Mouse (Mus musculus) embryonic facial prominence, embryonic 13.5 days (tissue): ENCODE measurements around the gene Dcdc2c. TPM values are rescaled to one million over a fixed set of nuclear protein-coding genes. Genes with fewer than 3 reads are reported as not detected.

Experiments
- ATAC-seq: fragments of 200-750 bp; cut with Nextera tagmentation; 2 replicates; pipeline ENCODE4 v1.8.0; 2017; ENCODE audit warnings: low read depth; ENCODE audit not compliant: insufficient number of reproducible peaks, insufficient read depth, low FRiP score, low TSS enrichment
- H3K27ac ChIP-seq: fragments of 300-500 bp; sonication (generic); 2 replicates; pipeline ENCODE4 v1.5.1; 2015; ENCODE audit warnings: moderate library complexity, mild to moderate bottlenecking, inconsistent platforms
- H3K27me3 ChIP-seq: fragments of 300-500 bp; sonication (generic); 2 replicates; pipeline ENCODE4 v1.6.1; 2015; ENCODE audit warnings: mild to moderate bottlenecking, inconsistent platforms
- H3K36me3 ChIP-seq: fragments of 300-500 bp; sonication (generic); 2 replicates; pipeline ENCODE4 v1.6.1; 2015; ENCODE audit warnings: mild to moderate bottlenecking, inconsistent platforms
- H3K4me1 ChIP-seq: fragments of 300-500 bp; sonication (generic); 2 replicates; pipeline ENCODE4 v1.6.1; 2015; ENCODE audit warnings: inconsistent platforms
- H3K4me2 ChIP-seq: fragments of 300-500 bp; sonication (generic); 2 replicates; pipeline ENCODE4 v1.6.1; 2015; ENCODE audit warnings: moderate library complexity, mild to moderate bottlenecking, inconsistent platforms
- H3K4me3 ChIP-seq: fragments of 300-500 bp; sonication (generic); 2 replicates; pipeline ENCODE4 v1.5.1; 2015; ENCODE audit warnings: mild to moderate bottlenecking, inconsistent platforms
- H3K9ac ChIP-seq: fragments of 300-500 bp; sonication (generic); 2 replicates; pipeline ENCODE4 v1.6.1; 2015; ENCODE audit warnings: mild to moderate bottlenecking, inconsistent platforms
- H3K9me3 ChIP-seq: fragments of 300-500 bp; sonication (generic); 2 replicates; pipeline ENCODE4 v1.6.1; 2016; ENCODE audit warnings: inconsistent platforms
- WGBS: fragments of 180-500 bp; shearing (Covaris S2); methylation state at CpG from one replicate; pipeline ENCODE4 v1.1.7; 2015; ENCODE audit warnings: mixed read lengths; 5-methylcytosine and 5-hydroxymethylcytosine counted together
- polyA plus RNA-seq: library from polyadenylated mRNA; unstranded; fragments of >200 nt; fragmentation: Nextera tagmentation; extraction: Ambion mirVana; gene quantifications from 2 replicates; pipeline ENCODE4 v1.2.1, GENCODE M21; 2015

Dcdc2c gene
- polyA plus RNA-seq, 1 experiment from 2014 or later: 0.18 TPM

DNA sequence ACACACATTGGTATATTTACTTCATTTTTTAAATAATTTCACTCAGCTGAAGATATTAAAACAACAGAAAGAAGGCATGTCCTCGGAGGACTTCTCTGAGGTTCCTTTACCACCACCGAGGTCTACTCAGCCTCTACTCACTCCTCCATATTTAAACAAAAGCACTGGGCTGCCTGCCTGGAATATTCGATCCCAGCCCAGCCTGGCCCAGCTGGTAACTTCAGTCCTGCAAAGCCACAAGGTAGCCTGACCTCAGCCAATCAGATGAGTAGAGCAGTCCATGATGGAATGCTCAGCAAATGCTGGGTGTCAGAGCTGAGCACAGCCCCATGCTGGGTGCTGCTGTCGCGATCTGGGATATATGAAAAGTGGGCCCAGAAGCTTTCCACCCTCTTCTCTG, 115.7 kb downstream of the Dcdc2c start:
- H3K36me3 ChIP-seq: no peaks in the 10 kb centered on the region
- 72% methylated on average over 5 of the region's 5 CpGs for WGBS
- H3K27me3 ChIP-seq: no peaks in the 10 kb centered on the region

DNA sequence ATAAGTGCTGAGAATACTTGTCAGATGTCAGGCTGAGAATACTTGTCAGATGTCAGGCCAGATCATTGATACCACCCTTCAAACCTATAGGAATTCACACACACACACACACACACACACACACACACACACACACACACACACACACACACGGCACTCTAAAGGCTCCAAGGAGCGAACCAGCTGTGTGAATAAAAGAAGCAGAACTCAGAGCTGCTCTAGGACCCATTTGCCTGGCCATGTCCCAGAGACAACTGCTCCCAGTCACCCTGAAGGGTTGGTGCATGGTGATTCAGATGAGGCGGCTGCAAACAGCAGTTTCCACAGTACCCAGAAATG, 119.5 kb downstream of the Dcdc2c start:
- no peak overlapping the region for H3K9ac ChIP-seq
- 89% methylated on average over 3 of the region's 3 CpGs for WGBS
- ATAC-seq: no peak

More for the DNA sequence above, 115.7 kb downstream of the Dcdc2c start:
- H3K4me1 ChIP-seq: peaks cover 5% of the 10 kb centered on the region; the same call in 1 of the 2 replicates
- no peaks in the 10 kb centered on the region for H3K9me3 ChIP-seq
- H3K27ac ChIP-seq: no peak overlapping the region
- no peak overlapping the region for H3K9ac ChIP-seq
- no peak overlapping the region for H3K4me2 ChIP-seq
- H3K4me3 ChIP-seq: no peak overlapping the region
- ATAC-seq: no peak

DNA sequence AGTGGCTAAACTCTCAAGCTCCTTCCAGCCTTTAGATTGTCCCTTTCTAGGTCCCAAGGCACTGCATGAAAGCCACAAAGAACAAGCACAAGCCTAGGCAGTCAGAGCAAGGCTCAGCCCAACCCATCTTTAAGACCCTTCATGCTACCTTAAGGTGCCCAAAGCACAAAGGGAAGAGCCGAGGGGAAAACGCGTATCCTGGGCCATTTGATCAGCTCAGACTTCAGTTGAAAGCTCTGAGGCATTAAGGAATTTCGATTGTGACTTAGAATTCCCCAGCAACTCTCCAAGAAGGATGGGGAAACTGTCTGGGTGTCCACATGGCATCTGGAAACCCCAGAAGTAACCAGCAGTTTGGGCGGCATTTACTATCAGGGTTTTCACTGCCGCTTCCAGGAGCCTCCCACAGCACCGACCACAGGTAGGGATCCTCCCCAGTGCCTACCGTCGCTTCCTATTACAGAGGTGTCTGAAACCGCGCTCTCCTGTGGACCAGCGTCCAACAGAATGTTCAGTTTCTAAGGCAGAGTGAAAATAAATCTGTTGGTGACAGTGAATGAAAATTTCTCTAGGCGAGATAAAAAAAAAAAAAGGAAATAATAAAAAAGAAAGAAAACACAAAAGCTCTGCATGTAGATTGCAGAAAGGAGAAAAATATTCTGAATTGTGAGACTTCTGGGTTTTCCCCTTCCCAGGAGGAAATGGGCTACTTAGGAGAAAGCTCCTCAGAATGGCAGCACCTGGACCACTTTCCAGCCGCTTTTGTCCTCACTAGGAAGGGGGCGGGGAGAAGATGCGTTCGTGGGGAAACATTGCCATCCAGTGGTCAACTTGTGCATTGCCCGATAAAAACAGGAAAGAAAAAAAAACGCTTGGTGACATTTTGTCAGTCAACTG, 120.1 kb downstream of the Dcdc2c start:
- Histone ChIP-seq H3K9ac (peak overlapping the region; percentile 62), H3K4me1 (peaks cover 5% of the 10 kb centered on the region; the same call in 1 of the 2 replicates), H3K4me3 (peak overlapping the region; percentile 42), H3K27ac (peak overlapping the region; percentile 89), H3K4me2 (peak overlapping the region; percentile 70), H3K27me3 (no peaks in the 10 kb centered on the region), H3K9me3 (peaks cover 9% of the 10 kb centered on the region; the same call in 1 of the 2 replicates), H3K36me3 (0 out of 2 replicates have a peak, but pooled peaks cover 5% of the 10 kb centered on the region)
- 2% methylated on average over 19 of the region's 19 CpGs for WGBS
- 0 out of 2 replicates have a peak, but pooled peaks have one; percentile 71 for ATAC-seq

More for the DNA sequence above, 119.5 kb downstream of the Dcdc2c start:
- no peaks in the 10 kb centered on the region for H3K27me3 ChIP-seq
- no peak overlapping the region for H3K4me2 ChIP-seq
- H3K9me3 ChIP-seq: peaks cover 9% of the 10 kb centered on the region; the same call in 1 of the 2 replicates
- H3K4me1 ChIP-seq: peaks cover 5% of the 10 kb centered on the region; the same call in 1 of the 2 replicates
- H3K27ac ChIP-seq: no peak overlapping the region
- H3K4me3 ChIP-seq: no peak overlapping the region
- 0 out of 2 replicates have a peak, but pooled peaks cover 5% of the 10 kb centered on the region for H3K36me3 ChIP-seq

DNA sequence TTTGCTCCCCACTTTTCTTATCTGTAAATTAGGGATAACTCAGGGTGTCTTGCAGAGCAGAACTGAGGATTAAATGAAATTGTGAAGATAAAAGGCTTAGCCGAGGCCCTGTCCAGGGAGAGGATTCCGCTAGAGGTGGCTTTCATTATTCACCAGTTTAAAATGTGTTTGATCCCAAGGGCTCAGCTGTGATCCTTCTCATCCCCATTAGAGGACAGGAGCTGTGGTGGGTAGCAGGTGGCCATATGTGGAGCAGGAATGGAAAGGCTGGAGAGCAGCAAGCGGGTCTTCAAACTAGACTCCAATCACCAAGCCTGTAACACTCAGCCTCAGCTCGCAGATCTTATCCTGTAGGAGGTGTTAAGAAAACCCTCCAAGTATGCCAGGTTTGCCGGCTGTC, 122.3 kb downstream of the Dcdc2c start:
- whole genome bisulfite sequencing: 96% methylated on average over 5 of the region's 5 CpGs
- no peak for ATAC-seq
- H3K27me3 ChIP-seq: no peaks in the 10 kb centered on the region
- H3K4me1 ChIP-seq: peaks cover 5% of the 10 kb centered on the region; the same call in 1 of the 2 replicates
- H3K9me3 ChIP-seq: peaks cover 9% of the 10 kb centered on the region; the same call in 1 of the 2 replicates
- H3K27ac ChIP-seq: no peak overlapping the region
- 0 out of 2 replicates have a peak, but pooled peaks cover 5% of the 10 kb centered on the region for H3K36me3 ChIP-seq
- no peak overlapping the region for H3K9ac ChIP-seq
- no peak overlapping the region for H3K4me3 ChIP-seq
- no peak overlapping the region for H3K4me2 ChIP-seq

DNA sequence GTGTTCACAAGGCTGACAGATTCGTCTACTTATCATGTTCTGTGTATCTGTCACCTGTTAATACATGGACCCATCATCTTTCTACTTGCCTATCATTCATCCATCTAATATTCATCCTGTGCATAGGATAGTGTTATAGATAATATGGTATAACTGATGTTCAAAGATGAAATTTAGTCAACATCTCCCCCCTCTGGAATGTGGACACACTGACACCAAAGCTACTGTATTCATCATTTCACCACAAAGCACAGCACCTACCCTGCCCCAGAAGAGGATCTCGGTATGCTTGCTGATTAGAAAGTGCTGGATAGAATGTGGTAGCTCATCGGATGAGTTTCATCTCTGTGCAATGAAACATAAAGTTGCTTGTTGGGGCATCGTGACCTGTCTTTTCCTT, 135.2 kb downstream of the Dcdc2c start:
- H3K4me1 ChIP-seq: peaks cover 4% of the 10 kb centered on the region; the same call in 1 of the 2 replicates
- H3K9ac ChIP-seq: no peak overlapping the region
- H3K27me3 ChIP-seq: no peaks in the 10 kb centered on the region
- no peaks in the 10 kb centered on the region for H3K9me3 ChIP-seq
- no peak overlapping the region for H3K4me3 ChIP-seq
- no peak overlapping the region for H3K27ac ChIP-seq
- no peak overlapping the region for H3K4me2 ChIP-seq
- no peaks in the 10 kb centered on the region for H3K36me3 ChIP-seq
- ATAC-seq: no peak
- WGBS: 79% methylated on average over 4 of the region's 4 CpGs

DNA sequence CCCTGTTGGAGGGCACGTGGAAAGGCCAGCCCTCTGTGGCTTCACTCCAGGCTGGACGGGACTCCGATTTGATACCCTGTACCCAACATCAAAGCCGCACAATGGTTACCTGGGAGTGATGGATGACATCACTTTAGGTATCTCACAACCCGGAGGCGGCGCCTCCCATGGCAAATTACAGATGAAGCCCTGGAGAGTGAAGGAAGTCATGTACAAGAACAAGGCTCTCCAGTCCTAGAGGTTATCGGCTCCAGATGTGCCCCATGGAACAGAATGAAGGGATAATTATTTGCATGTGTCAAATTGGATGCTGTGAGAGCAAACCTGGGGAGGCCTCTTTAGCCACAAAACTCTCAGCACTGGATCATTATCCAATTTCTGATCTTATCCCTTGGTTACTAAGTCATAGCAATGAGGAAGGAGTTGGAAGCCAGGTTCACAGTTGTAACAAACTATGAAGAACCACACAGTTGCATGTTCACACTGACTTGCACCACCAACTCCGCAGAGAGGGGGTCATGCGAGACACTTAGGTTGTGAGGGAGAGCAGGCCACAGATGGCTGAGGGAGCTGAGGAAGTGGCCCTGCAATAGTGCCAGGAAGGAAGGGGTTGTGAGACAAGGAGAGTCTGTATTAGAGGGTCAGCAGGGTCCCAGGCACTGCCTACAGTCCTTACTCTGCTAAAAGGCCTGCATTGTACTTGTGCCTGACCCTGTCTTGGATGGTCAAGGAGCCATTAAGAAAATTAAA, 144.4 kb downstream of the Dcdc2c start:
- Histone ChIP-seq H3K4me3 (no peak overlapping the region), H3K27me3 (no peaks in the 10 kb centered on the region), H3K9ac (no peak overlapping the region), H3K27ac (no peak overlapping the region), H3K4me1 (peaks cover 8% of the 10 kb centered on the region), H3K4me2 (no peak overlapping the region), H3K36me3 (no peaks in the 10 kb centered on the region), H3K9me3 (peaks cover 8% of the 10 kb centered on the region; the same call in 1 of the 2 replicates)
- no peak for ATAC-seq
- WGBS: 23% methylated on average over 10 of the region's 10 CpGs

DNA sequence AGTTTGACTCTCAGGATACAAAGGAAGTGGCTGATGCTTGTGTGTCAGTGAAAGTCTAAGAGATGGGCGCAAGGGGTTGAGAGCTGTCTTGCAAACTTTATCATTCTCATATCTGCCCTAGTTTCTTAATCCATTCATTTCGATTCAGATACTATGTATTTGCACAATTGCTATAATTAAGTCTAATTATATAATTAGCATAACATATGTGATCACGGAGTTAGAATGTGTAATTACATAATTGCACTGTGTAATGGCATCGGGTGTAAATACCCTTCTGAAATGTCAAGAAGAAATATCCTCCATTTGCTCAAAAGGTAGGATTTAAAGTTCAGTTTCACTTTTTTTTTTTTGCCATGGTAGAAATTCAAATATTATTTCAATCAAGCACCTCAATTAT, 149.9 kb downstream of the Dcdc2c start:
- Histone ChIP-seq H3K9me3 (no peaks in the 10 kb centered on the region), H3K4me2 (no peak overlapping the region), H3K9ac (no peak overlapping the region), H3K4me3 (no peak overlapping the region), H3K27ac (no peak overlapping the region), H3K4me1 (peaks cover 7% of the 10 kb centered on the region), H3K27me3 (no peaks in the 10 kb centered on the region), H3K36me3 (no peaks in the 10 kb centered on the region)
- WGBS: 43% methylated on average over 4 of the region's 4 CpGs
- no peak for ATAC-seq

DNA sequence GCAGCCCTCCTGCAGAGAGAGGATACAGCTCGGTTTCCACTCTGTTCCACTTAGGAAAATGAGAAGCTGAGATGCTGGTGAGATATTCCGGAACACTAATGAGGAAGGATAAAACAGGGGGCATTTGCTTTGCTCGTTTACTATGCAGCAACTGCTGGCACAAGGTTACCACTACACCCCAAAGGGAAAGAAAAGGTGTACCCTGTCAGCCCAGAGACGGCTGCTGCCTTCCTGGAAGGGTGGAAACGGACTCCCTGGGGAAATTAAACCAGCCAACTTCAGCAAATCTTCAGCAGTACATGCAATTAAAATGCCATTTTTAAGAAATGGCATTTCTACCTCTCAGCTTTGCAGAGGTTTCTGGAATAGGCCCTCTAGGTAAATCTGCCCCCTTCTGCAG, 150.8 kb downstream of the Dcdc2c start:
- peaks cover 7% of the 10 kb centered on the region for H3K4me1 ChIP-seq
- H3K4me2 ChIP-seq: no peak overlapping the region
- H3K27ac ChIP-seq: peak overlapping the region; percentile 36; the same call in 1 of the 2 replicates
- no peaks in the 10 kb centered on the region for H3K27me3 ChIP-seq
- H3K36me3 ChIP-seq: no peaks in the 10 kb centered on the region
- no peaks in the 10 kb centered on the region for H3K9me3 ChIP-seq
- WGBS: 23% methylated on average over 5 of the region's 5 CpGs
- ATAC-seq: no peak
- no peak overlapping the region for H3K4me3 ChIP-seq
- H3K9ac ChIP-seq: no peak overlapping the region

DNA sequence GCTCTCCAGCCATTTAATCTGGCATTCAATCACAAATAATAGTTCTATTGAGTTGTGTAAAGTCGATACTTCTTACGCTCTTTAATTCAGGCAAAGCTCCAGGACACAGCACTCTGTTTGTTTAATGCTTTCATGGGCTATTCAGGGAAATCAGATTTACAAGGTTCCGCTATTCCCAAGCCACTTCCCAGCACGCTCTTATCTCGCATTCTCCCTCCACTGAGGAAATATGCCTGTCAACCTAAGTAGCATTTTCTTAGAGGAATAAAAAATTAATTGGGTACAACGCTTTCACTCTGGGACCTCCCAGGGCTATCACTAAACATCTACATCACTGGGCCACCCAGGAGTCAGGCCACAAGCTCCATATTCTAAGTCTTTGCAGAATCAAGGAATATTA, 160.1 kb downstream of the Dcdc2c start:
- 47% methylated on average over 6 of the region's 6 CpGs for WGBS
- no peak for ATAC-seq
- no peak overlapping the region for H3K27ac ChIP-seq

More for the DNA sequence above, 160.1 kb downstream of the Dcdc2c start:
- no peak overlapping the region for H3K9ac ChIP-seq
- no peaks in the 10 kb centered on the region for H3K36me3 ChIP-seq
- H3K4me2 ChIP-seq: no peak overlapping the region
- H3K4me3 ChIP-seq: no peak overlapping the region
- H3K4me1 ChIP-seq: peaks cover 6% of the 10 kb centered on the region; the same call in 1 of the 2 replicates
- peaks cover 5% of the 10 kb centered on the region; the same call in 1 of the 2 replicates for H3K27me3 ChIP-seq
- no peaks in the 10 kb centered on the region for H3K9me3 ChIP-seq
